Mouse (Mus musculus) thymus, adult 18-20 months (tissue): ENCODE results near the gene Tgds.
"Not testable (repeated sequence)": the region's sequence is repeated elsewhere in the genome, so short reads cannot be mapped to it uniquely, and the experiment has no call there.

Experiments
- DNase-seq, 2 experiments: peaks; one replicate each; pipeline ENCODE4 v3.0.0; 2022; ENCODE audit warnings: mixed read lengths in 2 of 2

The Tgds gene

DNA sequence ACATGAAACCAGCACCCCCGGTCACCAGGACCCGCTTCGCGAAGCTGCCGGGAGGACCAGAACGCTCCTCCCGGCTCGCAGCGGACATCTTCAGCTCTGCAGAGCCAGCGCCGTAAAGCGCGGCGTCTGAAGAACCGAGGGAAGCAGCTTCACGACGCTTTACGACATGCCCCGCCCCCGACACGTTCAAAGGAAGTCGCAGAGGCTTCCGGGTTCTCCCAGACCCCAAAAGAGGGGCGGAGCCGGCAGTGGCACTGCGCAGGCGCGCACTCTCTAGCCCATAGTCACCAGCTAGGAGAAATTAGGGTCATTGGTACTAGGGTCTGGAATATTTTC is at the start of gene Tgds:
TSS of gene Tgds (minus strand) at position 114 of the 336 bp plus-strand sequence.
- peak; percentile 96 to 98 for DNase-seq

DNA sequence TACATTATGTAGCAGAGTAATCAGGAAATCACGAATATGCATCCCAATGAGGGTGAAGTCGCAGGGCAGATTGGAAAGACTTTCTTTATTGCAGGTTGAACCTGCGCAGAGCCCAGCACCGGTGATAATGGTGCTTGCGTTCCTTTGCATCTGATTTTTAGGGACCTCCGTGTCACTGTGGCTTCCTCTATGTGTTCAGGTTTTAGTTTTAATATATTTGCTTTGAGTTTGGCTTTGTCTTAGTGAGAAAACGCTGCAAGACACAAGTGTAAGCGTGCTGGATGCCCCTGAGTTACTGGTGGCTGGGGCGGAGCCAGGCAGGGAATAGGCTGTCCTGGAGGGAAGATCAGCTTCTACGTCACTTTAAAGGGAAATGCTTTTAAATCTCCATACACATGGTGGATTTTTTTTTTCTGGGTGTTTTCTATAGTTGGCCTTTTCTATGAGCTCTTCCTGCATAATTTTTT is 48.2 kb upstream of the Tgds start:
- DNase-seq = no peak

DNA sequence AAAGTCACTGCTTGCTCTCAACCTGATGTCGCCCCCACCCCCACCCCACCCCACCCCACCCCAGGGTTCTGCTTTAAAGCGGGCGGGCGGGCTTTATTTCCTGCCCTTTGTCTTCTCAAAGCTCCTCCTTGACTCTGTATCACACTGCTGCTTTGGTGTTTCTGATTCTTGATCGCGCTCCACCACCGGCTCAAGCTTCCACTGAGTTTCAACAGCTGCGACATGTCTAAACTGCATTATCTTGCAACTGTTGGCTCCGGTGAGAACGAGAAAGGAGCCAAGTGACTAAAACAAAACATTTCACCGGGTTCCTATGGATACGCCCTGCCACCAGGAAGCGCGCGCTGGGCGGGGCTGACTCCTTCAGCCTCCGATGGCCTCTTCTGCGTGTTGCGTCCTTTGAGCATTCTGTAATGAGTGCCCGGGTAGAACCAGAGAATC is 47.6 kb upstream of the Tgds start:
- DNase-seq = peak; percentile 38 to 54

DNA sequence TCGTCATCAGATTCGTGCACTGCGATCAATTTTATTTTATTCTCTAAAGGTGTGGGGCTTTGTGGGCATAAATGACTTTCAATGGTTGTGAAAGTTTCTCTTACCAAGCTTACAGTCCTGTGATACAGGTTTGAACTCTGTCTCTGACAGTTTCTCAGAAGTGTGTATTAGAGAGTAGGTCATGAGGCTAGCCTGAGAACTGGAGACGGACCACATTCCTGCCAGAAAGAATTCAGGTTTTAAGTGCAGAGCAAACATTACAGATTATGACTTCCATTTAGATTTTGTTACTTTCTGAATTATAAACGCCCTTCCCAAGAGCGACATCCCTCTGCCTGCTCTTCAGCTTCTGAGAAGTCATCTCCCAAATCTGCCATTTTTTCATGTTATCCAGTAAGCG is 47.1 kb upstream of the Tgds start:
- no peak for DNase-seq

DNA sequence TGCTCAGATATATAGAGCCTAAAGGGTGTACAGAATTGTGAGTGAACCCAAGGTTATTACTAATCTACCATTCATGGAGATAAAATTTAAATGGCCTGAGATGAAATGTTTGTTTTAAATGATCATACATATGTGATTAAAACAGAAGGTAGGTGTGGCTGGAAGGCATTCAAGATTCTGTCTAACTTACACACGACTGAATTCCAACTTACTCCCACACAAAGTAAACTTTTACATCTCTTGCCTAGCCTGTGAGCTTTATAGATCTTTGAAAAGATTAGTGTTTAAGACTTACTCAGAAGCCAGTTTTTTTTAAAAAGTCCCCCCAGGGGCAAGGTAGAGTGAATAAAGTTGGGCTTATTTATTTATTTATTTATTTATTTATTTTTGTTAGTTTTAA is 46.7 kb upstream of the Tgds start:
- DNase-seq = no peak

DNA sequence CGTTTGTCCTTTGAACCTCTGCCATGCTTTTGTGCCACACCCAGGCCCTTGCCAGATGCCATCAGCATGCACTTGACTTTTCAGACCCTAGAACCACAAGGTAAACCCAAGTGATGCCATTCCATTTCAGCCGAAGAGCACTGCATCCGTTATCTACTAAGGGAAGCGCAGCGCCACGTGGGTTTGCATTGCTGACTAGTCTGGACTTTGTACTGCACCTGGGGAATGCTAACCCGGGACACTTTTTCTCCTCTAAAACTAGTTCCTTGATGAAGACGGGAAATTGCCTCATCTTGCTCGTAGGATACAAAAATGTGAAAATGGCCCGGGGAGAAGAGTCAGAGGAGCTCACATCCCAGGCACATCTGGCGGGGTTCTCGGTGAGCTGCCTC is 43.1 kb upstream of the Tgds start:
- no peak for DNase-seq

DNA sequence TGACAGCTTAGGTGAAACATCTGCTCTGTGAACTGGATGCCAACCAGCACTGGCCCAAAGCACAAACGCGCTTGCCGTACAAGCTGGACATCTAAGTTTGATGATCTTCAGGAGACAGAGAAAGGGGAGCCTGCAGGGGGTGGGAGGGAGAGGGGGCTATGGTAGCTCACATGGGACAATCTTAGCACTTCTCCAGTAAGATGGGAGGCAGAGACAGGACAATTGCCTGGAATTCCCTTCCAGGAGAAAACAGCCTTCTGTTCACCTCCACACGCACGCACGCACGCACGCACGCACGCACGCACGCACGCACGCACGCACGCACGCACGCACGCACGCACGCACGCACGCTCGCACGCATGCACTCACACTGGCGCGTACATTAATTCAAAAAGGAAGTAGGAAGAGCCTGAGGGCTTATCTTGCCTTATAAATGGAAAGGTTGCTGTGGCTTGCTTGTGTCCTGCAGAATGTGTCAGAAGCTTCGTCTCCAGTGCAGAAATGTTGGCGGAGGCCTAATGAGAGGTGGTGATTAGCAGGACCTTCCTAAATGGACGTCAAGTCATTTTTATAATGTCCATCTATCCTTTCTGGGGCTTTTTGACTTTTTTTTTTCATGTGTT is 42.6 kb upstream of the Tgds start:
- no peak for DNase-seq

DNA sequence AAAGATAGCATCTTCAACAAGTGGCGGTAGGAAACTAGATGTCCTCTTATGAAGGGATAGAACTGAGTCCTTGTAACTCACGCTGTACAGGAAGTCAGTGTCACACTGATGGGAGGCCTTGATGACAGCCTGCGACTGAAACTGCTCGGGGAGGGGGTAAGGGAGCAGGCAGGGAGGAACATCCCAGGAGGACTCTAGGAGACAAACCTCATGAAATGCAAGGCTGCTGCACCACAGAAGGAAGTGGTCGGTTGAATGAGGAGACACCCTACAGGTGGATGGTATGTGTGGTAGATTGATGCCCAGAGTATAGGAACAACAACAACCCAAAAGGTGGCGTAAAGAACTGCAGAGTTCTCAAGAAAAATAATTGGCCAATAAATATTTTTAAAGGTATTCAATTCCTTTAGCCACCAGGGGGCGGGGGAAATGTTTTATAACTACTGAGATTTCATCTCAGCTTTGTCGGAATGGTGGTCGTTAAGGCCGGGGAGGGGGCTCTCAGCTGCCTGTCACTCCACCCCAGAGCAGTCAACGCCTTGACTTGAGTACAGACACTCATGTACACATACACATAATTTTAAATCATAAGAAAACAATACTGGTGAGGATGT is 41.1 kb upstream of the Tgds start:
- DNase-seq = no peak

DNA sequence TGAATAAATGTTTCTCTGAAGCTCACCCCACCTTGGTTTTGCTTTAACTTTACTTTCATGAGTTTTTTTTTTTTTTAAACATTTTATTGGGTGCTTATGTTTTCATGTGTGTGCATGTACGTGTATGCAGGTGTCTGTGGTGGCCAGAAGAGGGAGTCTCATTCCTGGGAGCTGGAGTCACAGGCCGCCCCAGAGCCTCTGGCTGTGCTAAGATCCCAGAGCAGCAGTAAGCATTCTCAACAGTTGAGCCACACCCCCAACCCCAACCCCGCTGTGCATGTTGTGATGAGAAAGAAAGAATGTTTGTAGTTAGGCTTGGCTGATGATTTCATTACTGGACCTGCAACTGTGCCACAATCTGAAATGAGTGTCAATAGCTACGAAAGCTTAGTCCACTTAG is 36.2 kb upstream of the Tgds start:
- no peak for DNase-seq

DNA sequence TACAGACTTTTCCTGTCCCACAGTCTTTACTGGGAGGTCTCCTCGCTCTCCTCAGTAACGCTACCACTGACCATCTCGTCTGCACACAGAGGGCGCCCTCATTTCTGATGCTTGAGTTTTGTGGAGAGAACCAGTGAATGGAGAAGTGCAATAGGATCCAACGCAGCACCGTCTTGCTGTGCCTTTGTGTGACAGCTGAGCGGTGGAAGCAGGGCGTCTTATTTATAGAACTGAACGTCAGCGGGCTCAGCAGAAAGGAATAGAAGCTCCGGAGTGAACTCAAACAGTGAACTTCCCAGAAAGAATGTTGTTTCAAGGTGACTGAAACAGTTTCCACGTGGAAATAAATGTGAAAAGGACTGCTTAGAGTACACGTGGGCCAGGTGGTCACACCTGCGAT is 30.1 kb upstream of the Tgds start:
- no peak for DNase-seq

DNA sequence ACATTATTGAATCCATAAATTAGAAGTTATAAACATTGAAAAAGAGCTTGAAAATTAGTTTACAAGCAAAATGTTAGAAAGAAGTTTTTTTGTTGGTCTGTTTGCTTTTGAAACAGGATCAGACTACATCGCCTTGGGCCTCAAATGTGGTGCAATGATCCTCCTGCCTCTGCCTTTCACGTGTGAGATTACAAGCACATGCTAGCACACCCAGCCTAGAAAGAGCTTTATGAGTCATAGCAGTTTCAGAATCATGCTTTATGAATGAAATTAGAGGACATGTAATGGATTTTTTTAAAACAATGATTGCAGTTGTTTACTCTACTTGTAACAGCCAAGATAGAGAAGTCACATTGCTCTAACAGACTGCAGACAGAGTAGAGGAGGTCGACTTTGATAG is 29.2 kb upstream of the Tgds start:
- DNase-seq = no peak

DNA sequence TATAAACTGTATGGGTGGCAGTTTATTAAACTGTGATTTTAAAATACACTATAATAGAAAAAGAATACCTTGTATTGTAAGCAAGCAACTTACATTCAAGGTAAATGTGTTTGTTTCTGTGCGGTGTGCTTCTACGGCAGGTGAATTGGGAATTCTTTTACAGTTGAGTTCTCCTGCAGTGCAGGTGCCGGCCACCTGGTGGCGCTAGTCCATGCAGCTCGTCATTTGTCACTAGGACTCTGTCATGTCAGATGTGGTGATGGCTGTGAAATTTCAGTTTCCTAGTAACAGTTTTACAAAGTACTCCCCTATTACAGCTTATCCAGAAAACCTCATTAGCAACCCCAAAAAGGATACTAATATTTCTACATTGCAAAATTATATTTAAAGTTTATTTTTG is 24.6 kb upstream of the Tgds start:
- DNase-seq = peak; percentile 26

DNA sequence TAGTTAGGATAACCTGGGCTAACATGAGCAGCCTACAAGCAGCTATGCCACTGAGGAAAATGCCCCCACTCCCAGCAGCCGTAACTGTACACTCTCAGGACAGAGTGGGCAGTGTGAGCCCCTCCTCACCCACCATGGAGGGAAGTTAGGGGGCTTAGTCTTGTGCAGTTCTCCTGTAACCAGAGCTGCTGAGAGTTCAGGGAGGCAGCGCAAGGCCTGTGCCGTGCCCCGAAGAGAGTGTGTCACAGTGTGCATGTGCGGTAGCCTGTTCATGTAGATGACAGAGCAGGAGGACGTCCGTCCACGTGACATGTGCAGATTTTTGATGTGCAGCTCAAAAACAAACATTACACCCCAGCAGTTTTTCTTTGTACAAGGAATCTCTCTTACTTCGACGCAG is 24.2 kb upstream of the Tgds start:
- DNase-seq = no peak

DNA sequence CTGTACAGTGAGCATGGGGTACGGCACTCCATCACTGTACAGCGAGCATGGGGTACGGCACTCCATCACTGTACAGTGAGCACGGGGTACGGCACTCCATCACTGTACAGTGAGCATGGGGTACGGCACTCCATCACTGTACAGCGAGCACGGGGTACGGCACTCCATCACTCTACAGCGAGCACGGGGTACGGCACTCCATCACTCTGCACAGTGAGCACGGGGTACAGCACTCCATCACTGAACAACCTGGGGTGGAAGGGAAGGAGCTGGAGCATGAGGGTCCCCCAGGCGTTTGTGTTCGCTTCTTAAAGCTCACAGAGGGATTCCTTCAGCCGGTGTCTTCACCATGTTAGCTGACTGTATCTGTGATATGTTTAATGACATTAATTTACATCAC is 23.5 kb upstream of the Tgds start:
- not testable (repeated sequence) for DNase-seq

DNA sequence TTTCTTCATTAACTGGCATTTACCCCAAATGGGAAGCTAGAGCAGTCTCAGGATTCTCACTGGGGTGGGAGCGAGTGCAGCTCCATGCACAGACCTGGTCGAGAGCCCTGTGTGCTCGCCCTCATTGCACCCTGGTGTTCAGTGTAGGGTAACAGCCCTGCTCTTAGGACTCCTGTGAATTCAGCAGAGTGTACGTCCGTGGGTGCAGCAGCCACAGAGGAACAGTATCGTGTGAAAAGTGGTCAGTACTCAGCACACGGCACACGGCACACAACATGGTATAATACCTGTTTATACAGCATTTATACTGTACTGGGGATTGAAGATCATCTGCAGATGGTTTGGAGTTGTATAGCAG is 19.7 kb upstream of the Tgds start:
- DNase-seq = no peak

DNA sequence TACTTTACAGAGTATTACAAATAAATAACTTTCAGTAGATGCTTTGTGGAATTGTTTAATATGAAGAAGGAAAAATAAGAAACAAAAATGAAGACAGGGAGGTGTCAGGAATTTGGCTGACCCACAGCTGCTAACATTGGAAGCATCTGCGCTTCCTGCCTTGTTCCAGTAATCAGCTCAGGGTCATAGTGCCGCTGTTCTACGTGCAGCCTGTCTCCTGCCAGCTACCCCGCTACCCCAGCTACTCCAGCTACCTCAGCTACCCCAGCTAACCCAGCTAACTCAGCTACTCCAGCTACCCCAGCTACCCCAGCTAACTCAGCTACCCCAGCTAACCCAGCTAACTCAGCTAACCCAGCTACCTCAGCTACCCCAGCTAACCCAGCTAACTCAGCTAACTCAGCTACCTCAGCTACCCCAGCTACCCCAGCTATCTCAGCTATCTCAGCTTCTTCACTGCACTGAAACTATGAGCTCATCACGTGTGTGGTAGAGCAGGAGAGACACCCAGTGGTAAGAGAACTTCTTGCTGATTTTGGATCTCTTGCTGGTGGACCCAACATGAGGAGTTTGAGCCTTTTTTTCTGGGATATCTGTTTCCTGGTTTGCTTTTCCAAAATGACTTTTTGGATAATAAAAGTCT is 19.2 kb upstream of the Tgds start:
- no peak for DNase-seq

DNA sequence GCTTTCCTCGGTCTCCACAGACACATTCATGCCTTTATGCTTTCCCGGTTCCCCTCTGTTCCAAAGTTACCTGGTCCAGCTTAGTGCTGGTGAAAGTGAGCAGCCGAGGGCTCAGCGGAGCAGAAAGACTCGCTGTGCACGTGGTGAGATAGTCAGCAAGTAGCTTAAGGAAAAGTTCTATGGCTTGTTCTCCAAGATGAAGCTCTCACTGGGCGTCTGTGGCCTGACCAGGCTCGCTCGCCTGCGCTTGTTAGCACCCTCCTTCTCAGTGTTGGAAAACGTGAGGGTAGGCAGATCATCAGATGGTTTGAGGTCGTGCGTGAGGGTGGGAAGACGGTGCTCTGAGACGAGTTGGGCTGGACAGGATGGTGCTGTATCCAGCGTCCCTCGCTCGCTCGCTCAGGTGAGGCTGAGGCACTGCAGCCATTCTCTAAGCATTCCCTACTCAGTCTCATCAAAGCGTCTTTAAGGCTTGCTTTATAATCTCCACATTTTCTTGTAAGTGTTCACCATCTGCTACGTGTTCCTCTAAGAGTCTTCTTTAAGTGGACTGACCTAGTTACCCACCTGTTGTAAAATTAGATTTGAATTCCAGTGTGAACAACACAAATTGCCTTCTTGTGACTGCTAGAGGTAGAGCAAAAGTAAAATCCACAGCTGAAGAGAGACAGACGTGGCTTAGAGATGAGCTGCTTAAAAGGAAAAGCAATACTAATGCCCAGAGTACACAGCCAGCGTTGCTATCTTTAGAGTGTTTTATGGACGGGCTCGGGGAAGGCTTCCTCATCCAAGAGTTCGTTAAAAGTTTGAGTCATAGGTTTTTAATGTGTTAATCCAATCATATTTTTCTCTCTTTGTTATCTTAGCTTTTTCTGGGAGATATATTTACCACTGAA is 18.3 kb upstream of the Tgds start:
- no peak for DNase-seq

DNA sequence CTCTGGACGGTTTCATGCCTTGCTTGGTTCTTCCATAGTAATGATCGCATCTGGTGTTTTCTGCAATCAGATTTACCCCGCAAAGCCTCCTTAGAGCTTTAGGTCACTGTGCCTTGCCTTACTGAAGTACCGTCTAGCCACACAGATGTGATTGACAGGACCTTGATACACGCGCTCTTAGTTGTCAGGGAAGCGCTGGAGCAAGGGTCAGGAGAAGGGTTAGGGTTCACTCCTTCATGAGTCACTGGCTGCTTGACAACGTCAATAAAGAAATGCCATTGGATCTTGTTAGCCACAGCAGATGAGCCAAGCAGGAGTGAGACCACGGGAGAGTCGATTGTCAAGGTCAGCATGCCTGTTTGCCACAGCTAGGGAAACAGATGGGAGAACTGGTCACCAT is 16.0 kb upstream of the Tgds start:
- no peak for DNase-seq

DNA sequence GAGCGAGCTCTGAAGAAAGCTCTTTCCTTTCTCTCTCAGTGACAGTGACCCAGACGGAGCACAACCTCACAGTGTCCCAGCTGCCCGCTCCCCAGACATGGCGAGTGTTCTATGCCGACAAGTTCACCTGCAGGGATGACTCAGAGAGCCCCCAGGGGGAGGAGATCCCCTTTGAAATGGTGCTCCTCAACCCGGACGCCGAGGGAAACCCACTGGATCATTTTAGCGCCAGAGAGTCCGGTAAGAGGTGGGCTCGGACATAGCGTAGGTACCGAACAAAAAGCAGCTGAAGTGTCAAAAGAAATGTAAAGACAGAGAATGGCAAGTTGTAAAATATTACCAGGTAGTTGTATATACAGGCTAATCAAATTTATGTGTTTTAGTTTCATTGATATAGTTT is 15.5 kb upstream of the Tgds start:
- DNase-seq = no peak

DNA sequence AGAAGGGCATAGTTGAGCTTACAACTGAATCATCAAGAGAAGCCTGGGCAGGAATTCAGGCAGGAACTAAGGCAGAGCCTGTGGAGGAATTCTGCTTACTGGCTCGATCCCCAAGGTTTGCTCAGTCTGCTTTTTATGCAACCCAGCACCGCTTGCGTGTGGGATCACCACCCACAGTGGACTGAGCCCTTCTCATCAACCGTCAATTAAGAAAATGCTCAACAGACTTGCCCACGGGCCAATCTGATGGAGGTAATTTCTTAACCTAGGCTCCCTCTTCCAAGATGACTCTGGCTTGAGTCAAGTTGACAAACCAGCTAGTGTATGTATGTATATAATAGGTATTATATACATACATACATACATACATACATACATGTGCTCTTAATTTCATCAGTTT is 9.7 kb upstream of the Tgds start:
- DNase-seq = no peak

DNA sequence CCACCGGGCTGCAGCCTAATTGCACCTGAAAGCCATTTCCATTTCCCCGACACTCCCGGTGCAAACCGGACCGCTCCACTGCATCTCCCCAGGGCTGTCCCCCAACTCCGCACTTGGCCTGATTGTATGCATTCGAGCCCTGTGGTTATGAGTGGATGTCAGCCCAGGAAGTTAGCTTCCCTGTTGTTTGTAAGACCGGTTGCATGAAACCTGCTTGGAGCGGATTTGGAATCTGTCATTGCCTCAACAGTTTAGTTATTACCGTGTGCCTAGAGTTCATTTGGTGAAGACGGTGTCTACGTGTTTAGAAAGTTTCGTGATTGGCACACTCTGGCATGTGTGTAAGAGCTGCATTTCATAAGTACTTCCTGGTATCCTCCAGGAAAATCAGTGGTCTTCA is 4.9 kb upstream of the Tgds start:
- no peak for DNase-seq

DNA sequence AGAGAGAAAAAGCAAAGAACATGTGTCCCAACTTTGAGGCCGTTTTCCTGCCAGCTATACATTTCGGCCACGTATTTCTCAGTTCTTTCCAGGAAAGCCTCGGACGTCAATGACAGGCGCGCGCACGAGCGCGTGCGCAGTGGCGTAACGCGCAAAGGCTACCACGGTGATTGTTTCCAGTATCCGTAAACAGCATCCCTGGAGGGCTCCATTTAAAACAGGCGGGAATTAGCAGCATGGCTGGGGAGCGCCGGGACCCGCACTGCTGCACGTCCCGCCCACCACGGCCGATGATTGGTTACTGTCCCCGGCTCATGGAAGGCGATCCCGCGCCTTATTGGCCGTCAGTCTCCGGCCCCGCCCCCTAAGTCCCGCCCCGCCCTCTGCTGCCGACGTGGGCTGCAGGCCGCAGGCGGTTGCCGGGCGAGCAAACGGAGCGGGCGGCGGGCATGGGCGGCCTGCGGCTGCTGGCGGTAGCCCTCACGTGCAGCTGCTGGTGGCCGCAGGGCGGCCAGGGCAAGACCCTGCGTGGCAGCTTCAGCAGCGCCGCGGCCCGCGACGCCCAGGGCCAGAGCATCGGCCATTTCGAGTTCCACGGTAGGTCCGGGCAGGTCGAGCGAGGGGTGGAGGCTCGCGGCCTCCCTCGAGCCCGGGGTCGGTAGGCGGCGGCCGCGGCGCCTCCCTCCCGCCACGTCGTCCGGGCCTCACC is 4.3 kb upstream of the Tgds start, which contains the start of gene Gpr180:
TSS of gene Gpr180 (plus strand) at position 415 of the 709 bp plus-strand sequence.
- DNase-seq = peak; percentile 80 to 83
